8 mouse cellular contexts compared by ENCODE assay signal in the genomic region with DNA sequence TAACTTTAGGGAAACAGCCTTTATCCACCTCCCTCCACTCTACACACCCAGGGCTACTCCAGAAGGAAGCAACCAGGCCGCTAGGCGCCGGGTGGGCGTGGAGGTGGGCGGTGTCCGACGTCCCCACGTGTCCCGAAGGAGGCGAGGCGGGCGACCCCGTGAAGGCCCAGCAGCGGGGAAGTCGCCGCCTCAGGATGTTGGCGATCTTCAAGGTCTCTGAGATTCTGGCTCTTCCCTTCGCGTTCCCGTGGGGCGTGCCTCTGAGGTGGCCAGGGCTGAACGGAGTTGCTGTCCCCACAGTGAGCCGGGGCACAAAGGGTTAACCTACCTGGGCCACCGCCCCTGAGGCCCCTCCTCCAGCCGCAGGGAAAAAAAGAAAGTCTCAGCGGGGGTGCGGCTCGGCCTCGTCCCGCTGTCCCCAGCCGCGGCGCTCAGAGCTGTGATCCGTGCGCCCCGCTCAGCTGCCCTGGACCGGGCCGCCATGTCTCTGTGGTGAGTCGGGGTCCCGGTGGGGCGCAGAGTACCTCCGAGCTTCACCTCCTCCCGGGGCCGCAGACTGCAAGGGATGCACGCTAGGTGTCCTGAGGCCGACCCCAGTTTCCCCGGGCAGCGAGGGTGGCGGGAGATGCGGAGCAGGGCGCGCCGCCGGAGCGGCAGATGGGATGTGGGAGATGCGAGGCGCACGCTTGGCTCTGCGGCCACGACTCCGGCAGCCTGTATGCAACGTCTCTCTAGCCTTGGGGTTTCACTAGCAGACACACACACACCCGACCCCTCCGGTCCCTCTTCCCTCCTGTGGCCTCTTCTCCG. TPM values are rescaled to one million over a fixed set of nuclear protein-coding genes. Genes with fewer than 3 reads are reported as not detected.
DNase-seq lines count a peak whose midpoint lies in the region; ATAC-seq and TF ChIP-seq lines count a peak whose summit lies in the region.

No protein-coding gene starts in this region.

- H3K4me3 ChIP-seq in E14TG2a.4 (replicated peaks; ENCODE audit: low read length), result peak overlapping the region; percentile 96
- H3K4me3 ChIP-seq in bone marrow, adult 2 months (replicated peaks; ENCODE audit: control insufficient read depth, low read depth, low read length), result peak overlapping the region; percentile 55
- H3K4me3 ChIP-seq in embryonic facial prominence, embryonic 15.5 days (replicated peaks), result peak overlapping the region; percentile 62
- peak overlapping the region; percentile 56 for H3K4me3 ChIP-seq in layer of hippocampus, adult 2 months
- H3K4me3 ChIP-seq in lung, embryonic 16.5 days (ENCODE audit: low read length), result peak overlapping the region; percentile 67

- H3K4me1 ChIP-seq in E14TG2a.4 (replicated peaks; ENCODE audit: low read depth, low read length), result peaks cover 89% of the 10 kb centered on the region
- peaks cover 5% of the 10 kb centered on the region; the same call in 1 of the 2 replicates for H3K4me1 ChIP-seq in bone marrow, adult 2 months (ENCODE audit: control insufficient read depth, insufficient read depth, low read length)
- peaks cover 16% of the 10 kb centered on the region for H3K4me1 ChIP-seq in embryonic facial prominence, embryonic 15.5 days
- peaks cover 12% of the 10 kb centered on the region for H3K4me1 ChIP-seq in lung, embryonic 16.5 days (replicated peaks; ENCODE audit: control insufficient read depth, insufficient read depth, low read length)

- H3K4me2 ChIP-seq in embryonic facial prominence, embryonic 15.5 days (replicated peaks), result peak overlapping the region; percentile 95
- H3K4me2 ChIP-seq in lung, embryonic 16.5 days (ENCODE audit: low read depth, low read length), result peak overlapping the region; percentile 98

- DNase-seq in heart, postnatal 36 days, result peak; percentile 34 to 41
- DNase-seq in layer of hippocampus, adult 2 months (ENCODE audit: low spot score in 2 of 2), result no peak
- peak; percentile 59 for DNase-seq in ovary, postnatal 14 days (ENCODE audit: low spot score)
- DNase-seq in yolk sac, embryonic 10.5 days (ENCODE audit: low spot score), result peak; percentile 80

- under 1% methylated on average over 64 of the region's 65 CpGs for WGBS in bone marrow, adult 2 months
- under 1% methylated on average over 64 of the region's 65 CpGs for WGBS in embryonic facial prominence, embryonic 15.5 days
- under 1% methylated on average over 64 of the region's 65 CpGs for WGBS in lung, embryonic 16.5 days

- peaks cover 42% of the 10 kb centered on the region for H3K36me3 ChIP-seq in E14TG2a.4 (ENCODE audit: insufficient read depth, low read length)
- no peaks in the 10 kb centered on the region for H3K36me3 ChIP-seq in embryonic facial prominence, embryonic 15.5 days
- H3K36me3 ChIP-seq in lung, embryonic 16.5 days (ENCODE audit: control insufficient read depth, insufficient read depth, low read length), result no peaks in the 10 kb centered on the region

- peak overlapping the region; percentile 41 for H3K9ac ChIP-seq in embryonic facial prominence, embryonic 15.5 days
- H3K9ac ChIP-seq in lung, embryonic 16.5 days (ENCODE audit: low read length), result peak overlapping the region; percentile 69

- intact Hi-C loops in heart, postnatal 36 days (cut with DNase I), result no loop called here

- H3K27me3 ChIP-seq in E14TG2a.4 (ENCODE audit: insufficient read depth, low read length), result no peaks in the 10 kb centered on the region
- peaks cover 23% of the 10 kb centered on the region for H3K27me3 ChIP-seq in embryonic facial prominence, embryonic 15.5 days
- peaks cover 11% of the 10 kb centered on the region for H3K27me3 ChIP-seq in lung, embryonic 16.5 days (ENCODE audit: control insufficient read depth, insufficient read depth, low read depth, low read length)

- no peak for TF ChIP-seq POLR2A in bone marrow, adult 2 months (IDR thresholded peaks at IDR 0.05; ENCODE audit: borderline replicate concordance, control insufficient read depth, low read depth, low read length)

- ATAC-seq in embryonic facial prominence, embryonic 15.5 days (ENCODE audit: insufficient number of reproducible peaks, low FRiP score, low TSS enrichment, low read depth), result peak; percentile 77
- peak; percentile 90 for ATAC-seq in lung, embryonic 16.5 days (ENCODE audit: low read depth)

- H3K9me3 ChIP-seq in E14TG2a.4 (ENCODE audit: low read length), result no peaks in the 10 kb centered on the region
- H3K9me3 ChIP-seq in embryonic facial prominence, embryonic 15.5 days (replicated peaks), result no peaks in the 10 kb centered on the region
- no peaks in the 10 kb centered on the region for H3K9me3 ChIP-seq in lung, embryonic 16.5 days (ENCODE audit: control insufficient read depth, low read length)

- H3K27ac ChIP-seq in bone marrow, adult 2 months (ENCODE audit: control insufficient read depth, insufficient read depth, low read depth, low read length, poor library complexity), result no peak overlapping the region
- no peak overlapping the region for H3K27ac ChIP-seq in embryonic facial prominence, embryonic 15.5 days (replicated peaks)
- peak overlapping the region; percentile 48; the same call in 1 of the 2 replicates for H3K27ac ChIP-seq in layer of hippocampus, adult 2 months
- peak overlapping the region; percentile 26; the same call in 1 of the 2 replicates for H3K27ac ChIP-seq in lung, embryonic 16.5 days (ENCODE audit: low read length)

- TF ChIP-seq CTCF in E14TG2a.4 (conservative IDR thresholded peaks at IDR 0.05; ENCODE audit: low read length), result no peak
- no peak for TF ChIP-seq CTCF in bone marrow, adult 2 months (IDR thresholded peaks at IDR 0.05; ENCODE audit: control insufficient read depth, insufficient read depth, low read length)
- no peak for TF ChIP-seq CTCF in layer of hippocampus, adult 2 months (conservative IDR thresholded peaks at IDR 0.05)

RNA-seq across cellular contexts. Expression of a gene that starts 0.6 kb away (rescaled TPM):
- polyA plus RNA-seq in bone marrow, adult 2 months (2011; ENCODE audit: insufficient read depth, insufficient read length, low replicate concordance, missing spikeins), result 0.63 and 2.4 TPM in 2 replicates
- polyA plus RNA-seq in embryonic facial prominence, embryonic 15.5 days (2015; fragmentation: Nextera tagmentation; extraction: Ambion mirVana), result 4.4 and 5.5 TPM in 2 replicates
- total RNA-seq in heart, postnatal 36 days (2021), result under 1 TPM; 0.30 to 0.42 TPM
- 1 to 10 TPM in 1 of 2 experiments, under 1 TPM in 1; 0.98 to 1.2 TPM for total RNA-seq in layer of hippocampus, adult 2 months (2021)
- polyA plus RNA-seq in lung, embryonic 16.5 days (2015; fragmentation: Nextera tagmentation; extraction: Ambion mirVana), result 4.5 and 4.7 TPM in 2 replicates

RNA-seq across cellular contexts. Expression of a gene that starts 55.9 kb away (rescaled TPM):
- 330 and 503 TPM in 2 replicates for polyA plus RNA-seq in bone marrow, adult 2 months (2011; ENCODE audit: insufficient read depth, insufficient read length, low replicate concordance, missing spikeins)
- 362 and 366 TPM in 2 replicates for polyA plus RNA-seq in embryonic facial prominence, embryonic 15.5 days (2015; fragmentation: Nextera tagmentation; extraction: Ambion mirVana)
- 100 to 1,000 TPM; 109 to 127 TPM for total RNA-seq in heart, postnatal 36 days (2021)
- total RNA-seq in layer of hippocampus, adult 2 months (2021), result 100 to 1,000 TPM; 140 to 145 TPM
- 315 and 344 TPM in 2 replicates for polyA plus RNA-seq in lung, embryonic 16.5 days (2015; fragmentation: Nextera tagmentation; extraction: Ambion mirVana)

Comparison
In these comparisons a context has a peak if more than half of its experiments do, and no peak if none do; other contexts are left out.
1. H3K27ac ChIP-seq: peak in layer of hippocampus, adult 2 months (single experiment) and lung, embryonic 16.5 days (single experiment); none in bone marrow, adult 2 months (single experiment) and embryonic facial prominence, embryonic 15.5 days (single experiment).
2. DNase-seq: peak in heart, postnatal 36 days (2 of 2), ovary, postnatal 14 days (single experiment) and yolk sac, embryonic 10.5 days (single experiment); none in layer of hippocampus, adult 2 months (0 of 2).
3. Peak in every context shown above with its lines, with median percentiles within 50 percentile points of each other: H3K4me3 ChIP-seq.